Mouse (Mus musculus) layer of hippocampus, postnatal 14 days (tissue): Measurements from ENCODE around the gene Serpinb3c. TPM values are rescaled to one million over a fixed set of nuclear protein-coding genes. Genes with fewer than 3 reads are reported as not detected.
A peak's percentile ranks its signal among the peaks of the same experiment; 100 is the strongest.
"Not testable (repeated sequence)": the region's sequence is repeated elsewhere in the genome, so short reads cannot be mapped to it uniquely, and the experiment has no call there.

ENCODE experiments used
- DNase-seq, 2 experiments: peaks; one replicate each; pipeline ENCODE4 v3.0.0; 2021 to 2022; ENCODE audit warnings: low spot score in 2 of 2, mixed read lengths in 1 of 2
- long read RNA-seq, 2 experiments: library from polyadenylated mRNA; stranded (forward); transcript quantifications; one replicate each; pipeline ENCODE4 v2.0.0; 2021
- total RNA-seq, 2 experiments: library from RNA; stranded (reverse); gene quantifications; 2 replicates each; pipeline ENCODE4 v1.2.3; 2021

Serpinb3c gene
- total RNA-seq = not detected
- long read RNA-seq, experiment 1 = 0 reads
- long read RNA-seq, experiment 2 = 0 reads

- not testable (repeated sequence) for DNase-seq
These were observed at the start of gene Serpinb3c, which contains the start of gene Serpinb3b for GRCm38 (mm10) chr1:107278261-107278660. Gene Serpinb3c (minus strand): TSS chr1:107278371. Gene Serpinb3b (minus strand): TSS chr1:107278361.

- peak; percentile 12 to 22 for DNase-seq
These were observed 35.0 kb downstream of the Serpinb3c start for GRCm38 (mm10) chr1:107243170-107243569.

Other genes starting within 250 kb of the Serpinb3c start
- gene Serpinb3a, start 226.1 kb downstream of the Serpinb3c start, total RNA-seq = not detected
- not detected for gene Serpinb3d, start 194.9 kb downstream of the Serpinb3c start, total RNA-seq
- not detected for gene Serpinb3b, start within 50 bp of the Serpinb3c start, total RNA-seq
- not detected for gene Serpinb11, start 82.8 kb upstream of the Serpinb3c start, total RNA-seq
- gene Serpinb7, start 121.3 kb upstream of the Serpinb3c start, total RNA-seq = not detected
- gene Serpinb2, start 233.1 kb upstream of the Serpinb3c start, total RNA-seq = not detected